Mouse (Mus musculus): Measurements from ENCODE around the gene 4933407L21Rik.

Gene 4933407L21Rik

DNA sequence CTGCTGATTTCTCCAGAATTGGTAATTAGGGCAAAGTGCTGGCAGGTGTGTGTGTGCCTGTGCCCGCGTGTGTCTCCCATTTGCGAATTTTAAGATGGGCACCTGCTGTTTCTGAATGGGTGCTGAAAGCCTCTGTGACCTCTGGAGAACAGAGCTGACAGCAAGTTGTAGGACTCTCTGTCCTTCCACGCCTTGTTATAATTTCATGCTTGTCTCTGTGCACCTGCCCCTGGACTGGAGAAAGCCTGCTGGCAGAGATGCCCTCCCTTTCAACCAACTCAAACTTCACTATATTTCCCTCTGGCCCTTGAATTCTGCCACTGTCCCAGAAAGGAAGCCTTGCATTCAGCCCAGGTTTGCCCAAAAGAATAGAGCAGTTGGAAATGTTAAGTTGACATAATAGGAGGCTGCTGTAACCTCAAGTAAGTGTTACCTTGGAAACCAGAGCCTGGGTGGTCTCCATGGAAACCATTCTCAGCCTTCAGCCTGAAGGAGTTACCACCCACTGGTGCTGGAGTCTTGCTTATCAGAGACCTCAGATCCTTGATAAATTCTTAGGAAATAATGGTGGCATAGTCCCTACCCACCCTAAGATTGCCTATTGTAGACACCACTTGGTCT is 11.3 kb upstream of the 4933407L21Rik start:
- no peak for DNase-seq

DNA sequence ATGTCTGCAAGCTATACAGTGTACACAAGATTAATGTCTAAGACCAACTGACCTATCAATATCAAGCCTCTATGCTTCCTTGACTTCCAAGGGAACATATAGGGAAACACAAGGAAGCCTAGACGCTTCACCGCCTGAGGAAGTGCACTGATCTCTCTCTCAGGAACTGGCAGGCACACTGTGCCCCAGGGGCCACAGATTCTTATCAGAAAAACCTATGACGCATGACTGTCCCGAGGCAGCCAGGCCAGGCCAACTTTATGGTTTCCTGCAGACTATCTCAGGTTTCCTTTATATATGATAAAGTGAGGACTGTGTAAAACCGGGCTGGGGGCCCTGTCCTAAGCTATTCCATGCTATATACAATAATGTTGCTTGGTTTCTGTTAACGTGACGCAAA is 8.7 kb upstream of the 4933407L21Rik start:
- DNase-seq = no peak

DNA sequence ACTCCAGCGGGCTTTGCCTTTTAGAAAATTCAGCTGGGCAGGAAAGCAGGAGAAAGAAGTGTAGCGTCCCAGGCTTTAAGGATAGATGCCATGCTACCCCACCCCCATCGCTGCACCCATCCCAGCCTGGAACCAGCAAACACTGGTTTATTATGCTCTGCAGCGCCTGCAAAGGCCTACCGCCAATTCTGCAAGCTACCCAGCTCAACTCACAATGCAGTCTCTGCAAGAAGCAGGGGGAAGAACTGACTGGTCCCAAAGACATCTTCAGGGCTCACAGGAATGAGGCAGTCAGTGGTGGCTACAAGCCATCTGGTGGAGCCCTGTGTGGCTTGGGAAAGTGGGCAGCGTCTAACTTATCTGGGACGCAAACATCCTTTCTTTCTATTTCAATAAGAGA is 6.6 kb upstream of the 4933407L21Rik start:
- DNase-seq = no peak

GRCm38 (mm10) chr1:85922127-85922864 is 6.0 kb upstream of the 4933407L21Rik start:
- DNase-seq = no peak

- DNase-seq = no peak
These were observed 5.4 kb upstream of the 4933407L21Rik start for GRCm38 (mm10) chr1:85922865-85923211.

DNA sequence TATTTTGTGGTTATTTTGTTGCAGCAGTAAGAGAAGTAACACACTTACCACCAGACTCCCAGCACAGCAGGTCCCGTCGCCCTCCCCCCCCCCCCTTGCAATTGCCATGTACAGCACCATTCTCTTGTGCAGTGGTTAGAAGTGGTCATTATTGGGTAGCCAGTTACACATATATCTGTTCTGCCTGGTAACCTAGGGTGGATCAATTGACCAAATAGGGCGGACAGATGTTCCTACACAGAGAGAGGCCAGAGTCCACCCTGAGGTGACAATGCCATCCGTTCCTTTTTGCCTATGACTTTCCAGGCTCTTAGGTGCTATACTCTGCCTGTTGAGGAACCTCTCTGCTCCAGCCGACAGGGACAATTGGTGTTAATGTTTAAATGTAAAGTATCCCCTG is 3.1 kb upstream of the 4933407L21Rik start:
- DNase-seq = no peak

GRCm38 (mm10) chr1:85928688-85929065 is 394 bp downstream of the 4933407L21Rik start:
- DNase-seq = no peak

DNA sequence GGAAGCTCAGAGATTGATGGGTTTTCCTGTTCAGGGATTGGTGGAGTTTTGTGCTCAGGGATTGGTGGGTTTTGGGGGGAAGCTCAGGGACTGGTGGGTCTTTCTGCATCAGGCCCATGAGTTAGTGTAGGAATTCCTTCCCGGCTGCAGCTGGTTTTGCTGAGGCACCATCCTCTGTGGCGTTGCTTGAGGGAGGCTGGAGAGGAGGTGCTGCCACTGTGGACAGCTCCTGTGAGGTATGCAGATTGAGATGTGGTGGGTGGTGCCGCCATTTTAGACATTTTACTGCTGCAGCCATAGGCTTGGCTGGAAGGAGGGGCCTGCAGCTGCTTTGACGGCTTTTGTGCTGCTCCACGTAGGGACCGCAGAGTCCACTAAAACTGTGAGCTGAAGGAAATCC is 1.1 kb downstream of the 4933407L21Rik start:
- no peak for DNase-seq

- no peak for DNase-seq
These were observed 2.9 kb downstream of the 4933407L21Rik start for GRCm38 (mm10) chr1:85931170-85931569.

DNA sequence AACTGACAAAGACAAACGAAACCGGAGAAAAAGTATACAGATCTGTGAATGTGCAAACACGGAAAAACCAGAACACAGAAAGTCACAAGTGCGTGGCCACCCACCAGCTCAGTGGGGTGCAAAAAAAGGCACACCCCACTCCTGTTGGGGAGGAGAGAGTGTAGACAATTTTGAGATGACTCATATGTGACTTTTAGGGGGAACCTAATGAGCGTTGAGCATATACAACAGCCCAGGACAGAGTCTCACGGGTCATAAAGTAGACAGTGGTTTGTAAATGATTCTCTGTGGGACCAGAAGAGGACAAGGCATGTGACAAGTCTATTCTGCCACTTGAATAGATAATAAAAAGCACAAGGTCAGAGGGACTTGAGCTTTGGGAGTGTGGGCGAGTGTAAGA is 4.9 kb downstream of the 4933407L21Rik start:
- no peak for DNase-seq

- DNase-seq = no peak
These were observed 5.6 kb downstream of the 4933407L21Rik start for GRCm38 (mm10) chr1:85933631-85934465.

- DNase-seq = no peak
These were observed 6.3 kb downstream of the 4933407L21Rik start for GRCm38 (mm10) chr1:85934560-85934959.

- peak; percentile 51 to 84 for DNase-seq
These were observed 7.0 kb downstream of the 4933407L21Rik start for GRCm38 (mm10) chr1:85935148-85935852.

DNA sequence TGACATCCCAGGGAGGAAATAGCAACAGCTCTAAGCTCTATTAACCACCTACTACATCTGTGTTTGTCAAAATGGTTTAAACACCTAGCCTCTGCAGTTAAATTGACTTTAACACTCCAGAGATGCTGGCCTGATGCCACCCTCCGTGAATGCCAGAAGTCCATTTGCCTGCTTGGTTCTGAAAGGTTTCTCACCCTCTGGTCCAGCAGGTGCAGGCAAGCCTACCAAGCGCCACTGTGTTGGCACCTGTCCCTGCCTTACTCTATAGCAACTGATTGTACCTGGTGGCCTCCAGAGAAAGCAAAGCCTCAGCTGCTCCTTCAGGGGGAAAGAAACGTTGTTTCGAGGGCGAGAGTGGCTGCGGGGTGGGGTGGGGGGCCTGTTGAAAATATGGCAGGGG is 8.0 kb downstream of the 4933407L21Rik start:
- peak in 1 of 2 experiments; percentile 20 for DNase-seq

GRCm38 (mm10) chr1:85937323-85937722 is 9.0 kb downstream of the 4933407L21Rik start:
- DNase-seq = no peak

DNA sequence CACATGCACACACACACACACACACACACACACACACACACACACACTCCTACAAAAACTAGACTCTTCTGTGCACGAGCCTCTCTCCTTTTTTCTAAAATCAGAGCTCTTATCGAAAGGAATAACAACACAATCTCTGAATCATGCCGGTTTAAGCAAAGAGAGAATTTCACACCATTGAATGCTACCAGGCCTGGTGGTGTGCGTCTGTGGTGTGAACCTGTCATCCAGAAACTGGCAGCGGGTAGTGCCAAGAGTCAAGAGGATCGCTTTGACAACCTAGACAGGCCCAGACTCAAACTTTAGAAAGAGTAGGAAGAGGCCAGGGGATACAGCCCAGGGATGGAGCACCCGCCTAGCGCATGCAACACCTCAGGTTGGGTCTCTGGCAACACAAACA is 14.0 kb downstream of the 4933407L21Rik start:
- no peak for DNase-seq

DNA sequence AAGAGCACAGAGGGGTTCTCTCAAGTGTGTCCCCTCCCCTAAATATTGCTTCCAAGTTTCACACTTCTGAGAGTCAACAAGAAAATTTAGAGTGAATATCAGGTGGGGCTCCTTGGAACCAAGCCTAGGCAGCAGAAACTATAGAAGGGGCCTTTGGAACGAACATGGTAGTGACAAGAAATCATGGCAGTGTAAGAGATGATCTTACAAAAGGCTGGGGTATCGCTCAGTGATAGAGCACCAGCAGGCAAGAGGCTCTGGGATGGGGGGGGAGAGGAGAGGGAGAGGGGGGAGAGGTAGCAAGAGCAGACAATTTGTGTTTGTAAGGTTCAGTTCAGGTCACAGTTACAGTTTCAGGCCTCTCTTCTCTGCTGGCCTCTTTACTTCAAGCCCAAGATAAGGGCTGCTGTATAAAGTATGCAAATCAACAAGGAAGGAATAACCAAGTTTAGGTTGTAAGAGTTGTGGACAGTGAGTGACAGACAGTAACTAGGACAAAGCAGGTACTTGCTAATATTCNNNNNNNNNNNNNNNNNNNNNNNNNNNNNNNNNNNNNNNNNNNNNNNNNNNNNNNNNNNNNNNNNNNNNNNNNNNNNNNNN is 20.9 kb downstream of the 4933407L21Rik start:
- DNase-seq = no peak

- no peak for DNase-seq
These were observed 26.9 kb downstream of the 4933407L21Rik start for GRCm38 (mm10) chr1:85955150-85955549.

DNA sequence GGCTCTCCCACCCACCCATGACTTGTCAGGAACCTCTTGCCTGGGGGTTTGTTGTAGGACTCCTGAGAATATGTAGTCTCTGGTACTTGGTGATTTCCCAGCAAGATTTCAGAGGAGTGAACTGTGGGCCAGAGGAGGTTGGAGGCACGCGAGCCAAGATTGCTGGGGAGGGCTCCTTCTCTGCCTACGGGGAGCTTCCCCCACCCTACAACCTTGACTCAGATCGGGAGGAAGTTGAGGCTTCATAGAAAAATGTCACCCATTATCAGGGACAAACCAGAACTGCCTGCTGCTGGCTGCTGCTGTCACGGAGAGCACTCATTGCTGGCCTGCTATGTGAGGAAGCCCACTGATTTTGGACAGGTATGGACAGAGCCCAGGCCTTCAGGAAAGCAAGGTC is 29.0 kb downstream of the 4933407L21Rik start:
- no peak for DNase-seq

GRCm38 (mm10) chr1:85957942-85958619 is 29.8 kb downstream of the 4933407L21Rik start:
- no peak for DNase-seq

DNA sequence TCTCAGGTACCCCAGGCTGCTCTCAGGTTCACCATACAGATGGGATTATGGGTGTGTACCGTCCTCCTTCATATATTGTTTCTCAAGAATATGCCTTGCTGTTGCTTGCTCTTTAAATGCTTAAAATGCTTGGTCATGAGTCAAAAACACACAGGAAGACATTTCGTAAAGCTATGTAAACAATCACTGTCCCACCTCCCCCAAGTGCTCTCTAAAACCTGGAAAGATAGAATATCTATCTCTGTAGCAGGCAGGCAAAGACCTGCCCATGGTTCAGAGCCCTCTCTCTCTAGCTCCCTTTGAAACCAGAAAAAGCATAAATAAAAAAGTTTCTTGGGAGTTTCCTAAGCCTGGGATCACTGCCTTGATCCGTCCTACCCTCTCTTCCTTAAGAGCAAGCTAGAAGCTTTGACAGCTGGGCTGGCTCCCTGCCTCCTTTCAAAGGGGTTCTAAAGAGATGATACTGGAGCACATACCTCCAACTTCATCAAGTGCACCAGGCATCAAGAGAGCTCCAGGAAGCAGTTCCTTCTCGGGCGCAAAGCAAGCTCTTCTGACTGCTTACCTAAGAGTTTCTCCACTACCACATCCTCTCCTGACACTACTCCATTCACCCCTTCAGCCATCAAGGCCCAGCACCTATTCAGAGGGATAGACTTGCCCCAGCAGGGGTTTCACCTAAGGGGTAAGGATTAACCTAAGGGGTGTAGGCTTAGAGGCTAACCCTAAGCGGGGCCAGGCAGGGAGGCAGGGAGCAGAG is 31.0 kb downstream of the 4933407L21Rik start:
- no peak for DNase-seq
